Mouse (Mus musculus) liver, embryonic 12.5 days (tissue): ENCODE data around the gene Xpo5. TPM values are rescaled to one million over a fixed set of nuclear protein-coding genes. Genes with fewer than 3 reads are reported as not detected.
A peak's percentile ranks its signal among the peaks of the same experiment; 100 is the strongest.

Experiments
- ATAC-seq: fragments of 200-750 bp; cut with Nextera tagmentation; 2 replicates; pipeline ENCODE4 v1.8.0; 2017; ENCODE audit warnings: moderate number of reproducible peaks, mild to moderate bottlenecking, moderate library complexity
- H3K27ac ChIP-seq: fragments of 300-500 bp; sonication (generic); 2 replicates; pipeline ENCODE4 v1.5.1; 2016; ENCODE audit warnings: mild to moderate bottlenecking
- H3K27me3 ChIP-seq: fragments of 300-500 bp; sonication (generic); replicated peaks from 2 replicates; pipeline ENCODE4 v1.6.1; 2016; ENCODE audit warnings: mild to moderate bottlenecking, moderate library complexity
- H3K36me3 ChIP-seq: fragments of 300-500 bp; sonication (generic); 2 replicates; pipeline ENCODE4 v1.6.1; 2016; ENCODE audit warnings: mild to moderate bottlenecking, moderate library complexity
- H3K4me1 ChIP-seq: fragments of 300-500 bp; sonication (generic); 2 replicates; pipeline ENCODE4 v1.6.1; 2016
- H3K4me2 ChIP-seq: fragments of 300-500 bp; sonication (generic); 2 replicates; pipeline ENCODE4 v1.6.1; 2016; ENCODE audit warnings: mild to moderate bottlenecking, moderate library complexity
- H3K4me3 ChIP-seq: fragments of 300-500 bp; sonication (generic); 2 replicates; pipeline ENCODE4 v1.5.1; 2016; ENCODE audit warnings: mild to moderate bottlenecking, moderate library complexity
- H3K9ac ChIP-seq: fragments of 300-500 bp; sonication (generic); 2 replicates; pipeline ENCODE4 v1.6.1; 2016; ENCODE audit warnings: mild to moderate bottlenecking, moderate library complexity
- H3K9me3 ChIP-seq: fragments of 300-500 bp; sonication (generic); replicated peaks from 2 replicates; pipeline ENCODE4 v1.6.1; 2016; ENCODE audit warnings: mild to moderate bottlenecking, moderate library complexity
- WGBS: fragments of 180-500 bp; shearing (Covaris S2); methylation state at CpG from one replicate; pipeline ENCODE4 v1.1.7; 2016; ENCODE audit not compliant: insufficient replicate concordance; 5-methylcytosine and 5-hydroxymethylcytosine counted together
- microRNA counts: library from miRNA; unstranded; fragments of <30 nt; microRNA quantifications from one replicate; lab custom pipeline; 2017
- microRNA-seq: library from miRNA; unstranded; fragments of <30 nt; microRNA quantifications from one replicate; pipeline ENCODE4, GENCODE M21; 2017
- polyA plus RNA-seq: library from polyadenylated mRNA; unstranded; fragments of >200 nt; fragmentation: Nextera tagmentation; extraction: Ambion mirVana; gene quantifications from 2 replicates; pipeline ENCODE4 v1.2.1, GENCODE M21; 2016

The Xpo5 gene
- polyA plus RNA-seq, 1 experiment from 2014 or later: 34.9 TPM

DNA sequence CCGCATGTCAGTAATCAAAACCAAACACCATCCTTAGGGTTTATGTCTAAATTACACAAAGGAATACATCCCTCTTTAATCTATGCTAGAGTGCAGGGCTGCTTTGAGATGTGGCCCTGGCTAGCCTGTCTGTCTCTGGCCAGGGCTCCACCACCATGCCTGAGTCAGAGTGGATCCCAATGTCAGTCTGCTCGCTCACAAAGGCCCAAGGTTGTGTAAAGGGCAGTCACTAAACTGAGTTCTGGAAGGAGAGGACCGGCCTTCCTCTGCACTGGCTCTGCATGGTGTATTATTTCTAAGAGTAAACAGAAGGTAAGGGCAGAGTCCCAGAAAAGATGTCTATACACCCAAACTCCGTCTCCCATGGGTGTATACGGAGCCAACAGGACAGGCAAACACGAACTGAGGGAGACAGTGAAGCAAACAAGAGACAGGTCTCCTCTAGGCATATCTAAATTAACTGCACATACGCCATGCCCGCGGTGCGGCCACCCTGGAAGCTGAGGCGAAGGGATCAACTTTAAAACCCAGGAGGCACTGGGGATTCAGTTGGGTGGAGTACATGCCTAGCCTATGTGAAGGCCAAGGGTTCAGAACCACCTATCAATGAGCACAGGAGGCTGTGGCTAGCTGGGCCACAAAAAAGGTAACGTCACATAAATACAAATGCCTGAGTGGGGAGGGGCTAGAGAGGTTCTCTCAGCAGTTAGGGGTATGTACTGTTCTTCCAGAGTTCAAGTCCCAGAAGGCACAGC, 75.6 kb downstream of the Xpo5 start:
- Histone ChIP-seq H3K27me3 (no peaks in the 10 kb centered on the region), H3K9ac (no peak overlapping the region), H3K4me3 (no peak overlapping the region), H3K4me1 (peaks cover 35% of the 10 kb centered on the region), H3K27ac (no peak overlapping the region), H3K36me3 (peaks cover 70% of the 10 kb centered on the region), H3K9me3 (no peaks in the 10 kb centered on the region), H3K4me2 (no peak overlapping the region)
- 82% methylated on average over 12 of the region's 12 CpGs for WGBS
- no peak for ATAC-seq

DNA sequence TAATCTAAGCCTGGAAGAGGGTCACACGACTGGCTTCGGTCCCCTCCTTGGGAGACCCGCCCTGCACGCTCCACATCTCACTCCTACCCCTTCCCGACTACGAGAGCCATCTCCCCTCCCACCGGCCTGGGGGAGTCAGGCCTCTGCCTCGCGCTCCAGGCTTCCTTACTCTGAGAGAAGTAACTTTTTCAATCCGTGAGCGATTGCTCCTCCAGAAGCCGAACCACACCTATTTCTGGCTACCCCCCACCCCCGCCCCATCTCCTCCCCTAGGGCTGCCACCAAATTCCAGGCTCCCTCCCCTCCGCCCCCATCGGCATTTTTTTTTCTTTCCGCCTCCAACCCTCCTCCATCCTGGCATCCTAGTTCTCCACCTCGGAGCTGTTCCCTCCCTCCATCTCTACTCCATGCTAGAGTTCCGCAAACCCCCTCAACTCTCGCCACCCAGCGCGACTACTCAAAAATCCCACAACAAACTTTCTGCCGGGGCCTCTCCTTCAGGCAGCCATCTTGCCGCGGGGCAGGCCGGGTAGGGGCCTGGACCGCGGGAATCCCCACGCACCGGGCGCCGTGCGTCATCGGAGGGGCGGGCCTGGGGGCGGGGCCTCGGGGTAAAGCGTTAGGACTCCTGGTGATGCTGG, 80.0 kb downstream of the Xpo5 start, which contains the start of gene Tjap1:
Gene Tjap1, minus strand, starts transcription at position 544 of the 641 bp plus-strand sequence.
- H3K4me1 ChIP-seq: peaks cover 29% of the 10 kb centered on the region
- peak; percentile 94 for ATAC-seq
- H3K27ac ChIP-seq: peak within 1 kb of the TSS; percentile 82
- WGBS: 1% methylated on average over 37 of the region's 37 CpGs
- peak within 1 kb of the TSS; percentile 90 for H3K4me2 ChIP-seq
- H3K4me3 ChIP-seq: peak within 1 kb of the TSS; percentile 80
- peaks cover 10% of the 10 kb centered on the region; the same call in 1 of the 2 replicates for H3K27me3 ChIP-seq
- H3K36me3 ChIP-seq: peaks cover 35% of the 10 kb centered on the region
- H3K9me3 ChIP-seq: no peaks in the 10 kb centered on the region
- H3K9ac ChIP-seq: peak within 1 kb of the TSS; percentile 86

DNA sequence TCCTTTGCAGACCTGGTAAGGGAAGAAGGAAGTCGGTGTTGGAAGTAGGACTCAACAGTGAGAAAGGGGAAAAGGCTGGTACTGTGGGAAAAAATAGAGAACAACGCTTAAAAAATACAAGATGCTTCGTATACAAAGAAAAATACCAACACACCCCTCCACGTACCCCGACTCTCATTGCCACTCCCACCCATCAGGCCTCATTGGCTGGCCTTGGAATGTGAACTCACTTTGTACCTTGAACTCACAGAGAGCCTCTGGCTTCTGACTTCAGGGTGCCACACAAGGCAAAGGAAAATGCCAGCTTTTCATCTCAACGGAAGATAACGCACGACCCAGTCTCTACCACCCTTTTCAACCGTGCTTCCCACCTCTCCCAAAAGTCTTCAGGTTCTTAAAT, 80.6 kb downstream of the Xpo5 start:
- no peak overlapping the region for H3K27ac ChIP-seq
- H3K4me3 ChIP-seq: peak overlapping the region; percentile 80
- peak overlapping the region; percentile 90 for H3K4me2 ChIP-seq
- WGBS: 20% methylated on average over 9 of the region's 9 CpGs
- peaks cover 31% of the 10 kb centered on the region for H3K36me3 ChIP-seq
- H3K9me3 ChIP-seq: no peaks in the 10 kb centered on the region
- peak overlapping the region; percentile 86 for H3K9ac ChIP-seq
- peaks cover 13% of the 10 kb centered on the region; the same call in 1 of the 2 replicates for H3K27me3 ChIP-seq
- peak; percentile 24 for ATAC-seq
- H3K4me1 ChIP-seq: peaks cover 32% of the 10 kb centered on the region

DNA sequence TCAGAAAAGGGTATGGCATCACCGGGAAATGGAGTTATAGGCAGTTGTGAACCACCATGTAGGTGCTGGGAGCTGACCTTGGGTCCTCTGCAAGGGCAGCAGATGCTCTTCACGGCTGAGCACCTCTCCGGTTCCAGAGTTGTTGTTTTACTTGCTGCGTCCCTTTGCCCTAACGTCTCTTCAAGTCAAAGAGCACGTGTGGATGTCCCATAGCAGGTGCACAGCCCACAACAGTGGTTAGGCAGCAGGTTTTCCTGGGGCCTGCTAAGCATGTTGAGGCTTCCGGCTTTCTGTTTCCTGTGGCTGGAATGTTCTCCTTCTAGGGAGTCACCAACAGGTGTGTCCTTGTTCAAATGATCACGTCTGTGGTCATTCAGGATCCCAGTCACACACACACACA, 81.3 kb downstream of the Xpo5 start:
- Histone ChIP-seq H3K27me3 (peaks cover 13% of the 10 kb centered on the region), H3K4me3 (no peak overlapping the region), H3K9me3 (no peaks in the 10 kb centered on the region), H3K36me3 (peaks cover 23% of the 10 kb centered on the region), H3K4me2 (no peak overlapping the region), H3K27ac (no peak overlapping the region), H3K9ac (no peak overlapping the region), H3K4me1 (peaks cover 32% of the 10 kb centered on the region)
- WGBS: 75% methylated on average over 8 of the region's 8 CpGs
- no peak for ATAC-seq

DNA sequence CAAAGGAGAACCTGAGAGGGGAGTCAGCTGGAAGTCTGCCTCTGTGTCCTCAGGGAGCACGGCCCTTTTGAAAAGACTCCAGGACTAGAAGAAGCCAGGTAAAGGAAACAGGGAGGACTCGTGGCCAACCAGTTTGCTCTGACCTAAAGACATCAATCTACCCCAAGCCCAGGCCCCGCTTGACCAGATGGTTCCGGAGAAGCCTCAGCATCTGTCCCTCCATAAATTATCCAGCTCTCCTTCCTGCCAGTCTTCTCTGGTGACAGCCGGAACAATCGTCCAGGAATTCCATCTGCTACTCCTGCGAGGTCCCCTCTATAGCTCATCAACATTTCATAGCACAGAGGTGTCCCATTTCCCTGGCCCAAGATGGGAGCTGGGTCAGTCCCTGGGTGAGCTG, 82.1 kb downstream of the Xpo5 start:
- H3K4me1 ChIP-seq: peaks cover 32% of the 10 kb centered on the region

DNA sequence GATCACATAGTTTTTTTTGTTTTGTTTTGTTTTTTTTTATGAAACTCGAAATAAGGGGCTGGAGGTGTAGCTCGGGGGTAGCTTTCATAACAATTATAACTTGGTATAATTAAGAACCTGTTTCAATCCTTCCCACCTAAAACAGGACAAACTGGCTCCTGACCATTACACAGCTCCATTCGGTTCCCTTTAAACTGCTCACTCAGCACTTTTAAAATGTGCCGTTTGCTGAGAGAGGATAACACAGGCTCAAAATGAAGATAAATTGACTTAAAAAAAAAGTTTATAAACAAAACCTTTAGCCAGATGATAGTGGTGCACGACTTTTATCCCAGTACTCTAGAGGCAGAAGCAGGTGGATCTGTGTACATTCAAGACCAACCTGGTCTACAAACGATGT, 82.8 kb downstream of the Xpo5 start:
- H3K4me1 ChIP-seq: peaks cover 32% of the 10 kb centered on the region
- no peaks in the 10 kb centered on the region for H3K9me3 ChIP-seq
- H3K4me2 ChIP-seq: no peak overlapping the region
- no peak overlapping the region for H3K4me3 ChIP-seq
- 51% methylated on average over 6 of the region's 6 CpGs for WGBS
- no peak overlapping the region for H3K27ac ChIP-seq
- no peak for ATAC-seq
- H3K9ac ChIP-seq: no peak overlapping the region
- H3K36me3 ChIP-seq: peaks cover 8% of the 10 kb centered on the region
- peaks cover 24% of the 10 kb centered on the region for H3K27me3 ChIP-seq

More for the DNA sequence above, 82.1 kb downstream of the Xpo5 start:
- peaks cover 16% of the 10 kb centered on the region for H3K36me3 ChIP-seq
- no peak overlapping the region for H3K9ac ChIP-seq
- H3K4me3 ChIP-seq: no peak overlapping the region
- no peak overlapping the region for H3K27ac ChIP-seq
- H3K27me3 ChIP-seq: peaks cover 17% of the 10 kb centered on the region
- ATAC-seq: no peak
- no peaks in the 10 kb centered on the region for H3K9me3 ChIP-seq
- H3K4me2 ChIP-seq: no peak overlapping the region
- WGBS: 56% methylated on average over 7 of the region's 7 CpGs

DNA sequence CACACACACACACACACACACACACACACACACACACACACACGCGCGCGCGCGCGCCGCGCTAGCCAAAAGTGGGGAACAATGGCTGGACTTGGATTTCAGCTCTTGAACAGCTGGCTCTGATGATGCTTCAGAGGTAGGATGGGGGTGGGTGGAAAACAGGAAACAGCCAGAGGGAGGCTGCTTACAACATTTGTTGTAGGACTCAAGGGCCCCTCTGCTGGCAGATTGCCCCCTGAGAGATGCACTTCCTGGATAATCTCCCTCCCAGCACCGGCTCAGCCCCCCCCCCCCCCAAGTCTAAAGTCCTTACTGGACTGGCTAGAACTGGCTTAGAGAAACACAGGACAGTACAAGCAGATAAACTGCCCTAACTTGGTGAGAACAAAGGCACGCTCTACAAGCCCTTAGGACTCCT, 85.1 kb downstream of the Xpo5 start:
- Histone ChIP-seq H3K4me3 (no peak overlapping the region), H3K9me3 (no peaks in the 10 kb centered on the region), H3K4me2 (no peak overlapping the region), H3K4me1 (peaks cover 13% of the 10 kb centered on the region), H3K36me3 (no peaks in the 10 kb centered on the region), H3K27ac (no peak overlapping the region), H3K9ac (no peak overlapping the region), H3K27me3 (peaks cover 31% of the 10 kb centered on the region)
- 66% methylated on average over 11 of the region's 11 CpGs for WGBS
- no peak for ATAC-seq

MicroRNA genes within 50 kb of the gene (microRNA counts, 519-probe panel; counts per million panel counts)
- microRNA mmu-miR-693-3p (lab: Ali Mortazavi, UCI) (582 counts per million, percentile 70 among the panel's probes with 10 or more counts), microRNA mmu-miR-693-5p (lab: Ali Mortazavi, UCI) (582 counts per million, percentile 70 among the panel's probes with 10 or more counts)

Small RNA genes lying within 50 kb of the gene (microRNA-seq; reads per million reads assigned to microRNA genes)
- 2.1 reads per million for gene Mir693

Other genes starting within 250 kb of the Xpo5 start
- gene Vegfa, start 170.4 kb upstream of the Xpo5 start, polyA plus RNA-seq: 3.0 and 3.2 TPM in 2 replicates
- gene Mrps18a, start 91.8 kb upstream of the Xpo5 start, polyA plus RNA-seq: 107 and 110 TPM in 2 replicates
- gene Rsph9, start 58.6 kb upstream of the Xpo5 start, polyA plus RNA-seq: 0.72 and 1.5 TPM in 2 replicates
- gene Mad2l1bp, start 49.2 kb upstream of the Xpo5 start, polyA plus RNA-seq: 44.1 and 46.7 TPM in 2 replicates
- gene Gtpbp2, start 41.8 kb upstream of the Xpo5 start, polyA plus RNA-seq: 32.6 and 33.7 TPM in 2 replicates
- 24.6 and 25.0 TPM in 2 replicates for gene Polh, start 137 bp upstream of the Xpo5 start, polyA plus RNA-seq
- 53.9 and 56.3 TPM in 2 replicates for gene Polr1c, start 45.3 kb downstream of the Xpo5 start, polyA plus RNA-seq
- 43.4 and 45.8 TPM in 2 replicates for gene Yipf3, start 45.3 kb downstream of the Xpo5 start, polyA plus RNA-seq
- 0.12 and 0.14 TPM in 2 replicates for gene Lrrc73, start 50.7 kb downstream of the Xpo5 start, polyA plus RNA-seq
- gene Tjap1, start 80.2 kb downstream of the Xpo5 start, polyA plus RNA-seq: 17.4 and 18.9 TPM in 2 replicates
- not detected in 2 replicates for gene Dlk2, start 94.6 kb downstream of the Xpo5 start, polyA plus RNA-seq
- gene Abcc10, start 125.6 kb downstream of the Xpo5 start, polyA plus RNA-seq: 2.4 and 2.9 TPM in 2 replicates
- 4.4 and 4.5 TPM in 2 replicates for gene Zfp318, start 180.9 kb downstream of the Xpo5 start, polyA plus RNA-seq
- 0.25 TPM in 1 of 2 replicates, not detected in the other for gene Crip3, start 226.1 kb downstream of the Xpo5 start, polyA plus RNA-seq
- not detected in 2 replicates for gene Slc22a7, start 235.7 kb downstream of the Xpo5 start, polyA plus RNA-seq